Mouse (Mus musculus) thymus, adult 2 months (tissue): Measurements from ENCODE around the gene Rere. TPM values are rescaled to one million over a fixed set of nuclear protein-coding genes. Genes with fewer than 3 reads are reported as not detected.

Source experiments
- DNase-seq: peaks from one replicate; pipeline ENCODE4 v3.0.0; 2021
- H3K27ac ChIP-seq: fragments of 200-500 bp; 2 replicates; pipeline ENCODE4 v1.5.1; 2012; ENCODE audit warnings: low read length, control low read depth; ENCODE audit not compliant: control insufficient read depth, insufficient read depth
- H3K27me3 ChIP-seq: fragments of 200-500 bp; 2 replicates; pipeline ENCODE4 v1.6.1; 2012; ENCODE audit warnings: mild to moderate bottlenecking, low read length, moderate library complexity, mixed read lengths; ENCODE audit not compliant: control insufficient read depth, insufficient read depth
- H3K36me3 ChIP-seq: fragments of 200-500 bp; 2 replicates; pipeline ENCODE4 v1.6.1; 2012; ENCODE audit warnings: mild to moderate bottlenecking, low read length, moderate library complexity; ENCODE audit not compliant: control insufficient read depth, insufficient read depth
- H3K4me1 ChIP-seq: fragments of 200-500 bp; replicated peaks from 2 replicates; pipeline ENCODE4 v1.6.1; 2012; ENCODE audit warnings: low read length; ENCODE audit not compliant: control insufficient read depth, insufficient read depth
- H3K4me3 ChIP-seq: fragments of 200-500 bp; 2 replicates; pipeline ENCODE4 v1.5.1; 2012; ENCODE audit warnings: mild to moderate bottlenecking, low read length, control low read depth, moderate library complexity; ENCODE audit not compliant: control insufficient read depth, insufficient read depth
- CTCF ChIP-seq: fragments of 200-500 bp; IDR thresholded peaks from 2 replicates; pipeline ENCODE4 v1.5.1; 2012; ENCODE audit warnings: mild to moderate bottlenecking, control low read depth, low read length, moderate library complexity, borderline replicate concordance; ENCODE audit not compliant: control insufficient read depth, poor library complexity, insufficient read depth; ENCODE audit errors: extremely low read depth
- POLR2A ChIP-seq: fragments of 200-500 bp; IDR thresholded peaks from 2 replicates; pipeline ENCODE4 v1.6.1; 2012; ENCODE audit warnings: mild to moderate bottlenecking, low read length, control low read depth, moderate library complexity; ENCODE audit not compliant: control insufficient read depth, poor library complexity, insufficient read depth; ENCODE audit errors: extremely low read depth
- WGBS: fragments of 180-500 bp; shearing (Covaris S2); methylation state at CpG from one replicate; pipeline ENCODE4 v1.1.7; 2018; 5-methylcytosine and 5-hydroxymethylcytosine counted together
- polyA plus RNA-seq: library from polyadenylated mRNA; depleted of rRNA; stranded (reverse); fragments of >200 nt; gene quantifications from 2 replicates; pipeline ENCODE4 v1.2.3, GENCODE M21; 2012

The Rere gene
- polyA plus RNA-seq, 1 experiment: 52.5 TPM

GRCm38 (mm10) chr4:150583777-150584135 lies 302.3 kb downstream of the Rere start:
- 17% methylated on average over 3 of the region's 3 CpGs for WGBS
- Histone ChIP-seq H3K36me3 (no peaks in the 10 kb centered on the region), H3K27ac (0 out of 2 replicates have a peak overlapping the region, but pooled peaks have one; percentile 37), H3K27me3 (no peaks in the 10 kb centered on the region), H3K4me1 (peaks cover 10% of the 10 kb centered on the region), H3K4me3 (no peak overlapping the region)
- TF ChIP-seq CTCF (no peak), POLR2A (no peak)
- DNase-seq: no peak

- H3K27ac ChIP-seq: no peak overlapping the region
- no peak overlapping the region for H3K4me3 ChIP-seq
- no peaks in the 10 kb centered on the region for H3K36me3 ChIP-seq
- DNase-seq: no peak
- peaks cover 10% of the 10 kb centered on the region for H3K4me1 ChIP-seq
- TF ChIP-seq CTCF: no peak
- TF ChIP-seq POLR2A: no peak
- WGBS: 93% methylated on average over 2 of the region's 2 CpGs
- no peaks in the 10 kb centered on the region for H3K27me3 ChIP-seq
Measured at GRCm38 (mm10) chr4:150585800-150586199, 304.4 kb downstream of the Rere start.

DNA sequence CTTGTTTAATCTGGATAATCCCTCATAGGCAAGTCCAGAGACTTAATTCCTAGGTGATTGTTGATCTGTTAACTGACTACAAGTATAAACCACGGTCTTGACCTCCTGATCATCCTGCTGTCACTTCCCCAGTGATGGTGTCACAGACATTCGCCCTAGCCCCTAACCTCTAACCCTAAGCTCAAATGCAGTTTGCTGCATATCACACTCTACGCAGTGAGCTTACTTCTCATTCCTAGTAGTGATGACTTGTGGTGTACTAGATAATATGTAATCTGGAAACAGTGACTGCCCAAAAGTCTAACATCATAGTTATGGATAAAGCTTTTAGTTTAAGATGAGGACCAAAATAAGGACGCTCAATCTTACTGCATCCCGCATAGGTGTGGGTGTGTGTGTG lies 304.8 kb downstream of the Rere start:
- no peak for TF ChIP-seq CTCF
- TF ChIP-seq POLR2A: no peak
- Histone ChIP-seq H3K4me1 (peaks cover 10% of the 10 kb centered on the region), H3K27ac (no peak overlapping the region), H3K4me3 (no peak overlapping the region), H3K36me3 (no peaks in the 10 kb centered on the region), H3K27me3 (no peaks in the 10 kb centered on the region)
- WGBS: 94% methylated on average over 5 of the region's 5 CpGs
- DNase-seq: no peak

GRCm38 (mm10) chr4:150587597-150588299 lies 306.3 kb downstream of the Rere start:
- Histone ChIP-seq H3K36me3 (no peaks in the 10 kb centered on the region), H3K27me3 (no peaks in the 10 kb centered on the region), H3K4me1 (peaks cover 10% of the 10 kb centered on the region), H3K27ac (no peak overlapping the region), H3K4me3 (no peak overlapping the region)
- 83% methylated on average over 8 of the region's 8 CpGs for WGBS
- no peak for DNase-seq
- TF ChIP-seq POLR2A (no peak), CTCF (no peak)

- no peak for DNase-seq
- 83% methylated on average over 2 of the region's 2 CpGs for WGBS
- peaks cover 6% of the 10 kb centered on the region for H3K4me1 ChIP-seq
- no peaks in the 10 kb centered on the region for H3K27me3 ChIP-seq
- no peaks in the 10 kb centered on the region for H3K36me3 ChIP-seq
- H3K4me3 ChIP-seq: no peak overlapping the region
- no peak overlapping the region for H3K27ac ChIP-seq
- TF ChIP-seq CTCF (no peak), POLR2A (no peak)
Measured at GRCm38 (mm10) chr4:150588300-150588621, 306.8 kb downstream of the Rere start.

DNA sequence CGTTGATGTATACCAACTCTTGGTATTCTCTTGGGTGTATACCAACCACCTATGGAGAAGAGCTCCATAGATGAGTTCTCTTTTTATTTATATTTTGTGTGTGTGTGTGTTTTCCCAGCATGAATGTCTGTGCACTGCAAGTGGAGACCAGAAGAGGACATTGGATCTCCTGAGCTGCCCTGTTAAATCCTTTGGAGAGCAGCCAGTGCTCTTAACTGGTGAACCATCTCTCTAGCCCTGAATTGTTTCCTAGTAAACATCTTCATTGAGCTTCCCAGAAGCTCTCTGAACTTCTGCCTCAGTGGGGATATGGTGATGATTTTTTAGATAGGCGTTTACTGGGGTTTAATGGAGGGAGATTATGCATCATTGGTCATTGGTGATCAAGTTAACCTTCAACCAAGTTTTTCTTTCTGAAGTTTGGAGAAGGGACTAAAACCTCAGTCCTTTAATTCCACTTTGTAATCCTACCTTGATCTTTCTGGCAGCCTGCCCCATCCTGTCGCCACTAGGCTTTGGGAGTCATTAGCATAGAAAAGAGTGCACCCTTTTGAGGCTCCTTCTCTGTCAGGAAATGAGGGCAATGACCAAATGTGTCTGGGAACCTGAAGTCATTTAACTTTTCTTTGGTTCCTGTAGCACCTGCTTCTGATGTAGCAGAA lies 309.3 kb downstream of the Rere start:
- 77% methylated on average over 3 of the region's 3 CpGs for WGBS
- TF ChIP-seq POLR2A (no peak), CTCF (no peak)
- no peak overlapping the region for H3K4me3 ChIP-seq
- no peak for DNase-seq
- H3K4me1 ChIP-seq: peaks cover 4% of the 10 kb centered on the region
- no peaks in the 10 kb centered on the region for H3K27me3 ChIP-seq
- no peaks in the 10 kb centered on the region for H3K36me3 ChIP-seq
- H3K27ac ChIP-seq: no peak overlapping the region

DNA sequence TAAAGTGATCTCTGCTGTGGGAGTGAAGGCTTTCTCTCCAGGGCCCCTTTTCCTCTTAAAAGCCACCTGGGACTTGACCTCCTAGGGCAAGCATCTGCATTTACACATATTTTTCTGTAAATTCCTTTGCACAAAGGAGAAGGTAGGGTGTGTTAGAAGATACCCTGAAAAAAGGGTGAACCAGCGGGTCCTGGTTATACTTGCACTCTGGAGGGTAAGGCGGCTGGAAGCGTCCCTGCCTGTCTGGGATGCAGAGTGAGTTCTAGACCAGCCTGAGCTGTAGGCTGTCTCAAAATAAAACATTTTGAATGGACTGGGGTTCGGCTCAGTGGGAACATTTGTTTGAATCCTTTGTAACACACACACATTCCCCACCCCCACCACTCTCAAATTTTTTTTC lies 310.2 kb downstream of the Rere start:
- no peak for DNase-seq
- no peak overlapping the region for H3K27ac ChIP-seq
- peaks cover 4% of the 10 kb centered on the region for H3K4me1 ChIP-seq
- no peaks in the 10 kb centered on the region for H3K27me3 ChIP-seq
- H3K4me3 ChIP-seq: no peak overlapping the region
- H3K36me3 ChIP-seq: no peaks in the 10 kb centered on the region
- TF ChIP-seq POLR2A (no peak), CTCF (no peak)
- WGBS: 98% methylated on average over 4 of the region's 4 CpGs
